Mouse (Mus musculus): Measurements from ENCODE around the gene Mmadhc. TPM values are rescaled to one million over a fixed set of nuclear protein-coding genes. Genes with fewer than 3 reads are reported as not detected.

Mmadhc gene
- 166 and 172 TPM in 2 replicates for polyA plus RNA-seq (2015; fragmentation: Nextera tagmentation; extraction: Ambion mirVana)

DNA sequence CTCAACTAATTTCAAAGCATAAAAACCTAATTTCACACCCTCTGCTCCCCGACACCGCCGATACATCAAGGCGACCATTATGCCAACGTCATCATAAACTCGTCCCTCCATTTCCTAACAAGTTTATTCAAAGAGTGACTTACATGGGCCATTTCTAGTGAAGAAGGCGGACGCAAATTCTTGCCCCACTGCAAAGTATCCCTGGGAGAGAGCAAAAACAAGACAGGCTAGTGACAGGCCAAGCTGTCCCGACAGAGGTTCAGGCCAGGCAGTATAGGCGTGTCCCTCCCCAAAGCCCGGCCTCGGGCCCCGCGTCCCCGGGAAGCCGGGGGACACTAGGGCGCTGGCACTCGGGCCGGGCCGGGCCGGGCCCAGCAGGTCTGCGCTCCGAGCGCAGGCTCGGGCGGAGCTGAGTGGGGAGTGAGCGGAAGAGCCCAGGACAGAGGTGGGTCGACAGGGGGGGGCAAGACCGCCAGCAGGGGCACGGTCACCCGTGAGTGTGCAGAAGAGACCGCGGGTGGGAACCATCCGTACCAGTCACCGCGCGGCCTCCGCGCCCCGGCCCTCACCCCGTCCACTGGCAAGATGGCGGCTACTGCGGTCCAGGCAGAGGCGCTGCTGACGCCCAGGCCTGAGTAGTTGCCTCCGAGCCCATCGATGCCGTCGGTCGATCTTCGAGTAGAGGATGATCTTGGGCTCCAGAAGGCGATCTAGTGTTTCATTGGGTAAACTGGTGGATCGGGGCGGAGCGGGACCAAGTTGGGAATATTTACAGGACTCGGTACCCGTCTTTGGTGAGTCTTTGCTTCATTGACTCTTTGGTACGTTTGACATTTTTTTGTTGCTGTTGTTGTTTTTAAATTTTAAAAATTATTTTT lies at the start of gene Mmadhc:
TSS of gene Mmadhc (minus strand) at position 693 of the 878 bp plus-strand sequence.
- no peaks in the 10 kb centered on the region for H3K27me3 ChIP-seq (ENCODE audit: insufficient read depth, low read length)
- peak within 1 kb of the TSS; percentile 84 for H3K4me2 ChIP-seq (replicated peaks; ENCODE audit: low read depth, low read length)
- H3K27ac ChIP-seq (ENCODE audit: low read length), result peak within 1 kb of the TSS; percentile 89
- under 1% methylated on average over 58 of the region's 58 CpGs for WGBS
- H3K4me1 ChIP-seq (ENCODE audit: insufficient read depth, low read length), result peaks cover 22% of the 10 kb centered on the region
- peak within 1 kb of the TSS; percentile 81 for H3K4me3 ChIP-seq (ENCODE audit: low read length)
- ATAC-seq (ENCODE audit: low FRiP score, low TSS enrichment), result peak; percentile 96
- H3K9me3 ChIP-seq (ENCODE audit: low read length), result no peaks in the 10 kb centered on the region
- H3K9ac ChIP-seq (replicated peaks; ENCODE audit: low read length), result peak within 1 kb of the TSS; percentile 90
- peaks cover 1% of the 10 kb centered on the region for H3K36me3 ChIP-seq (ENCODE audit: insufficient read depth, low read length)

DNA sequence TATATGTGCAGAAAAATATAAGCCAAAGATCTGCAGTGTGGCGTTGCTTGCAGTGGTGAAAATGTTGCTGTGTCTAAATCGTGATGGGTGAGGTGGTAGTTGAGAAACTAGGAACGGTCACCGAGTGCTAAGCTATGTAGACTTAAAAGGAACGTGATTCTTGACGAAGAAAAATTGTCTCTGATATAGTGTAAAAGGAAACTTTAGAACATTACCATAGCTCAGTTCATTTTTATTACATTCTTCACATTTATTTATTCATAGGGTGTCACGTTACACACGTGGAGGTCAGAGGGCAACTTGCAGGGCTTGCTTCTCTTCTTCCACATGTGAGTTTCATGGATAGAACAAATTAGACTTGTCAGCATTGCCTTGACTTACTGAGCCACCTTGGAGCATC lies 47.0 kb upstream of the Mmadhc start:
- WGBS, result 63% methylated on average over 8 of the region's 8 CpGs
- H3K27me3 ChIP-seq (ENCODE audit: insufficient read depth, low read length), result no peaks in the 10 kb centered on the region
- no peaks in the 10 kb centered on the region for H3K36me3 ChIP-seq (ENCODE audit: insufficient read depth, low read length)
- H3K4me3 ChIP-seq (ENCODE audit: low read length), result no peak overlapping the region
- H3K9ac ChIP-seq (replicated peaks; ENCODE audit: low read length), result no peak overlapping the region
- H3K9me3 ChIP-seq (ENCODE audit: low read length), result no peaks in the 10 kb centered on the region
- no peak overlapping the region for H3K4me2 ChIP-seq (replicated peaks; ENCODE audit: low read depth, low read length)
- 0 out of 2 replicates have a peak, but pooled peaks cover 3% of the 10 kb centered on the region for H3K4me1 ChIP-seq (ENCODE audit: insufficient read depth, low read length)
- no peak for ATAC-seq (ENCODE audit: low FRiP score, low TSS enrichment)
- H3K27ac ChIP-seq (ENCODE audit: low read length), result no peak overlapping the region

DNA sequence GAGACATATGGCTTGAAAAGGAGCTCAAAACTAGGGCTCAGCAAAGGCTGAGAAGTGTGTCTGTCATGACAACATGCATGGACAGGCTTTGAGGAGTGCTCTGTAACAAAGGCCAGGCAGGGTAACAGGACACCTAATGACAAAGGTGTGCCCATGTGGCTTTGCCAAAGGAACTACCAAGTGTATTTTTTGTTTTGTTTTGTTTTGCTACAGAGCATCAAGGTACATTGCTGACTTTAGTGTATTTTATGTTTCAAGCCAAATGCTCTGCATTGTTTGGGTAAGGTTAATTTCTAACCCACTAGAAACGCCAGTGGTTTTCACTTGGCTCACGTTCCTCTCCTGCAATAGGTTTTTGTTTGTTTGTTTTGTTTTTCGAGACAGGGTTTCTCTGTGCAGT lies 42.5 kb upstream of the Mmadhc start:
- no peak overlapping the region for H3K9ac ChIP-seq (replicated peaks; ENCODE audit: low read length)
- 45% methylated on average over 3 of the region's 3 CpGs for WGBS
- no peak for ATAC-seq (ENCODE audit: low FRiP score, low TSS enrichment)
- no peak overlapping the region for H3K4me2 ChIP-seq (replicated peaks; ENCODE audit: low read depth, low read length)
- H3K9me3 ChIP-seq (ENCODE audit: low read length), result no peaks in the 10 kb centered on the region
- H3K27me3 ChIP-seq (ENCODE audit: insufficient read depth, low read length), result no peaks in the 10 kb centered on the region
- H3K36me3 ChIP-seq (ENCODE audit: insufficient read depth, low read length), result no peaks in the 10 kb centered on the region
- H3K4me1 ChIP-seq (ENCODE audit: insufficient read depth, low read length), result no peaks in the 10 kb centered on the region
- no peak overlapping the region for H3K27ac ChIP-seq (ENCODE audit: low read length)
- no peak overlapping the region for H3K4me3 ChIP-seq (ENCODE audit: low read length)

DNA sequence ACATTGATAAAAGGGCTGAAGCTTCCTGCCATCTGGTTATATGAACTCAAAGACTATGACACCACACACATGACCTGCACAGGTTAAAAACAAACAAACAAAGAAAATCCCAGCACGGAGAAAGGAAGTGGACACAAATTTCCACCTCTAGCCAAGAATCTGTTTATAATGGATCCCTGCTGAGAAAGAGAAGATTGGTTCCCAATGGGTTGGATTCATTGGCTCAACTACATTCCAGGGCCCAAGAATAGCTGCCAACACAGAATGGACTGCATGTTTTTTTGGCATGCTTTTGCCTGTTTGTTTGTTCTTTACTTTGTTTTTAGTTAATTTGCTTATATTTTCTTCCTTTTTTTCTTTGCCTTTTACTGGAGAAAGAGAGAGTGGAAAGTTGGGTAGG lies 41.0 kb upstream of the Mmadhc start:
- no peaks in the 10 kb centered on the region for H3K4me1 ChIP-seq (ENCODE audit: insufficient read depth, low read length)
- no peak overlapping the region for H3K9ac ChIP-seq (replicated peaks; ENCODE audit: low read length)
- WGBS, result 74% methylated on average over 1 of the region's 1 CpGs
- no peaks in the 10 kb centered on the region for H3K27me3 ChIP-seq (ENCODE audit: insufficient read depth, low read length)
- H3K27ac ChIP-seq (ENCODE audit: low read length), result no peak overlapping the region
- H3K4me2 ChIP-seq (replicated peaks; ENCODE audit: low read depth, low read length), result no peak overlapping the region
- no peak for ATAC-seq (ENCODE audit: low FRiP score, low TSS enrichment)
- H3K9me3 ChIP-seq (ENCODE audit: low read length), result no peaks in the 10 kb centered on the region
- H3K4me3 ChIP-seq (ENCODE audit: low read length), result no peak overlapping the region
- no peaks in the 10 kb centered on the region for H3K36me3 ChIP-seq (ENCODE audit: insufficient read depth, low read length)

GRCm38 (mm10) chr2:50331716-50332270 lies 35.2 kb upstream of the Mmadhc start:
- Histone ChIP-seq H3K36me3 (ENCODE audit: insufficient read depth, low read length) (no peaks in the 10 kb centered on the region), H3K9me3 (ENCODE audit: low read length) (no peaks in the 10 kb centered on the region), H3K4me2 (replicated peaks; ENCODE audit: low read depth, low read length) (no peak overlapping the region), H3K9ac (replicated peaks; ENCODE audit: low read length) (no peak overlapping the region), H3K4me3 (ENCODE audit: low read length) (no peak overlapping the region), H3K27me3 (ENCODE audit: insufficient read depth, low read length) (no peaks in the 10 kb centered on the region), H3K4me1 (ENCODE audit: insufficient read depth, low read length) (no peaks in the 10 kb centered on the region), H3K27ac (ENCODE audit: low read length) (no peak overlapping the region)
- WGBS, result 53% methylated on average over 5 of the region's 5 CpGs
- ATAC-seq (ENCODE audit: low FRiP score, low TSS enrichment), result no peak

GRCm38 (mm10) chr2:50328181-50328580 lies 31.6 kb upstream of the Mmadhc start:
- no peak overlapping the region for H3K4me2 ChIP-seq (replicated peaks; ENCODE audit: low read depth, low read length)
- no peak overlapping the region for H3K9ac ChIP-seq (replicated peaks; ENCODE audit: low read length)
- H3K27ac ChIP-seq (ENCODE audit: low read length), result no peak overlapping the region
- no peaks in the 10 kb centered on the region for H3K36me3 ChIP-seq (ENCODE audit: insufficient read depth, low read length)
- H3K4me1 ChIP-seq (ENCODE audit: insufficient read depth, low read length), result no peaks in the 10 kb centered on the region
- no peak overlapping the region for H3K4me3 ChIP-seq (ENCODE audit: low read length)
- 77% methylated on average over 4 of the region's 4 CpGs for WGBS
- H3K27me3 ChIP-seq (ENCODE audit: insufficient read depth, low read length), result no peaks in the 10 kb centered on the region
- no peak for ATAC-seq (ENCODE audit: low FRiP score, low TSS enrichment)
- H3K9me3 ChIP-seq (ENCODE audit: low read length), result no peaks in the 10 kb centered on the region

DNA sequence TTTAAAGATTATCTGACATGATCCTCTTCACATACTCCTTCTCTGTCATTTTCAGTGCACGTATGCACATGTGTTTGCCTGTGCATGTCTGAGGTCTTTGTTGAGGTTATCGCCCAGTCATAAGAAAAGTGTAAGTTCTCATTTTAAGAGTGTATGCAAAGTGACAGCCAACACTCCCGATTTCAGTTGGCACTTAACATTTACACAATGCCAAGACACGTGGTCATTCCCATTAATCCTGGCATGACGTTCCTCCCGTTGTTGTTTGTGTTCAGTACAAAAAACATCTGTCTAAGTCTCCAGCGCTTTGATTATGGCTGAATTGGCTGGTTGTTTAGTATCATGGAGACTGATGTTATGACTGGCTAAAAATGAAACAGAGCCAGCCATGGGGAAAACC lies 28.2 kb upstream of the Mmadhc start:
- no peaks in the 10 kb centered on the region for H3K36me3 ChIP-seq (ENCODE audit: insufficient read depth, low read length)
- no peak overlapping the region for H3K27ac ChIP-seq (ENCODE audit: low read length)
- no peak overlapping the region for H3K9ac ChIP-seq (replicated peaks; ENCODE audit: low read length)
- no peaks in the 10 kb centered on the region for H3K9me3 ChIP-seq (ENCODE audit: low read length)
- no peaks in the 10 kb centered on the region for H3K4me1 ChIP-seq (ENCODE audit: insufficient read depth, low read length)
- no peaks in the 10 kb centered on the region for H3K27me3 ChIP-seq (ENCODE audit: insufficient read depth, low read length)
- H3K4me3 ChIP-seq (ENCODE audit: low read length), result no peak overlapping the region
- no peak for ATAC-seq (ENCODE audit: low FRiP score, low TSS enrichment)
- no peak overlapping the region for H3K4me2 ChIP-seq (replicated peaks; ENCODE audit: low read depth, low read length)
- 75% methylated on average over 7 of the region's 7 CpGs for WGBS

- WGBS, result 37% methylated on average over 9 of the region's 9 CpGs
- Histone ChIP-seq H3K9me3 (ENCODE audit: low read length) (0 out of 2 replicates have a peak, but pooled peaks cover 2% of the 10 kb centered on the region), H3K36me3 (ENCODE audit: insufficient read depth, low read length) (no peaks in the 10 kb centered on the region), H3K27ac (ENCODE audit: low read length) (no peak overlapping the region), H3K4me2 (replicated peaks; ENCODE audit: low read depth, low read length) (no peak overlapping the region), H3K9ac (replicated peaks; ENCODE audit: low read length) (no peak overlapping the region), H3K4me1 (ENCODE audit: insufficient read depth, low read length) (no peaks in the 10 kb centered on the region), H3K27me3 (ENCODE audit: insufficient read depth, low read length) (no peaks in the 10 kb centered on the region), H3K4me3 (ENCODE audit: low read length) (no peak overlapping the region)
- ATAC-seq (ENCODE audit: low FRiP score, low TSS enrichment), result 0 out of 2 replicates have a peak, but pooled peaks have one; percentile 57
These were observed 10.2 kb upstream of the Mmadhc start for GRCm38 (mm10) chr2:50306663-50307320.

GRCm38 (mm10) chr2:50304824-50305577 lies 8.4 kb upstream of the Mmadhc start:
- no peak overlapping the region for H3K9ac ChIP-seq (replicated peaks; ENCODE audit: low read length)
- no peak overlapping the region for H3K4me2 ChIP-seq (replicated peaks; ENCODE audit: low read depth, low read length)
- WGBS, result 35% methylated on average over 1 of the region's 1 CpGs
- no peak overlapping the region for H3K4me3 ChIP-seq (ENCODE audit: low read length)
- ATAC-seq (ENCODE audit: low FRiP score, low TSS enrichment), result peak; percentile 58
- H3K36me3 ChIP-seq (ENCODE audit: insufficient read depth, low read length), result no peaks in the 10 kb centered on the region
- H3K27ac ChIP-seq (ENCODE audit: low read length), result no peak overlapping the region
- no peaks in the 10 kb centered on the region for H3K9me3 ChIP-seq (ENCODE audit: low read length)
- no peaks in the 10 kb centered on the region for H3K27me3 ChIP-seq (ENCODE audit: insufficient read depth, low read length)
- H3K4me1 ChIP-seq (ENCODE audit: insufficient read depth, low read length), result no peaks in the 10 kb centered on the region
